Mouse (Mus musculus): Measurements from ENCODE around the gene Spaca3.

DNA sequence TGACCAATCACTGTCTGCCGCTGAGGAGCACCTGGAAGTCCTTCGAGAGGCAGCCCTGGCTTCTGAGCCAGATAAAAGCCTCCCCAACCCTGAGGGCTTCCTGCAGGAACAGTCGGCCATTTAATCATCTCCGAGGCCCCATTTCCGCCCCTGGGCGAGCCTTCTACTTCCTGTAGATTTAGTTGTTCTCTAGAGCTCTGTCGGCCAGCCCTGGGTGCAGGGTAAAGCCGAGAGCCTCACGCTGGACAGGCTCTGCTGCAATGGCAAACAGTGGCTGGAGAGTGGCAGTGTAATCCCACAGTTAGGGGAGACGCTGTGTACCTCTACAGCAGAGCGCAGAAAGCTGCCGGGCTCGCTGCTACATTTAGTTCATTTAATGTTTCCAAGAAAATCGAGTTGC, 36.9 kb upstream of the Spaca3 start:
- TF ChIP-seq HCFC1 (IDR thresholded peaks at IDR 0.05; ENCODE audit: low read depth, low read length) (no peak), CTCF (conservative IDR thresholded peaks at IDR 0.05 in 1 of 2, IDR thresholded peaks at IDR 0.05 in 1 of 2; ENCODE audit: low read depth in 2 of 2, low read length in 2 of 2) (peak in 1 of 2 experiments; percentile 33; a peak in 2 of 4 replicates), EP300 (IDR thresholded peaks at IDR 0.05; ENCODE audit: low read length) (no peak), KAT2A (IDR thresholded peaks at IDR 0.05; ENCODE audit: insufficient replicate concordance, low read length) (no peak), CHD2 (IDR thresholded peaks at IDR 0.05; ENCODE audit: low read length) (no peak), ELF1 (IDR thresholded peaks at IDR 0.05; ENCODE audit: low read depth, low read length) (no peak), GABPA (IDR thresholded peaks at IDR 0.05; ENCODE audit: insufficient replicate concordance, low read depth, low read length) (no peak), SIN3A (IDR thresholded peaks at IDR 0.05; ENCODE audit: low read length) (no peak), RAD21 (IDR thresholded peaks at IDR 0.05; ENCODE audit: low read depth, low read length) (peak; percentile 26), ZKSCAN1 (IDR thresholded peaks at IDR 0.05; ENCODE audit: borderline replicate concordance, low read depth, low read length) (no peak), JUND (conservative IDR thresholded peaks at IDR 0.05; ENCODE audit: low read depth, low read length) (no peak), MAX (IDR thresholded peaks at IDR 0.05; ENCODE audit: low read length) (no peak), USF1 (IDR thresholded peaks at IDR 0.05; ENCODE audit: low read depth, low read length) (no peak), POLR2A (IDR thresholded peaks at IDR 0.05; ENCODE audit: low read depth, low read length) (no peak)

All from CH12.LX (cell line).